Mouse (Mus musculus): ENCODE results near the gene Cetn4.

DNA sequence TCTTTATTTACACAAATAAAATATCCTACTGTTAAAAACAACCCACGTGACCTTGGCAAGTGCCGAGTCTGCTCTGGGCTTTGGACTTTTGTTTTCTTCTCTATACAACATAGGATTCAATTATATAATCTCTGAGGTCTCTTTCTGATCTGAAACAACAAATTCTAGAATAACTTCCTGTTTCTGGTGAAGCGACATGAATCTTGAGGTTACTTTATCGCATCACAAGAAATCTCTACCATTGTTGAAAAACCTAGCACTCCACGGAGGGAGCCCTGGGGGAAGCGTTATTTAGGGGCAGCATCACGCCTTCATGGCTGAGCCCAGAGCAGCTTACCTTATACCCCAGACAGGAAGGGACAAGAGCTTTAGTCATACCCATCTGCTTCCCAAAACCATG is 39.4 kb downstream of the Cetn4 start:
- TF ChIP-seq EP300 (optimal IDR thresholded peaks at IDR 0.05) (no peak), CTCF (IDR thresholded peaks at IDR 0.05; ENCODE audit: low read depth) (no peak)
